Mouse (Mus musculus) T-helper 2 cell (primary cell): ENCODE data around the gene Lemd2.
"Not testable (repeated sequence)": the region's sequence is repeated elsewhere in the genome, so short reads cannot be mapped to it uniquely, and the experiment has no call there.

ENCODE experiments used
- in situ Hi-C: fragments of 300-600 bp; cut with MboI, MseI; formaldehyde crosslinking; loops from one replicate; pipeline ENCODE4 v1.15.1; 2025; ENCODE audit warnings: high pct_unique_total_duplicates

Lemd2 gene

GRCm38 (mm10) chr17:27204075-27204909 lies at the start of gene Lemd2:
Gene Lemd2 (minus strand): TSS chr17:27204469.
- in situ Hi-C loops: loop anchor here (10.0 kb wide), 1 partner anchor 141 kb away; no protein-coding TSS in a partner anchor

- in situ Hi-C loops: no loop called here
These were observed 46.9 kb upstream of the Lemd2 start for GRCm38 (mm10) chr17:27251150-27251549.

- in situ Hi-C loops: no loop called here
These were observed 46.2 kb upstream of the Lemd2 start for GRCm38 (mm10) chr17:27250461-27250860.

GRCm38 (mm10) chr17:27249073-27249472 lies 44.8 kb upstream of the Lemd2 start:
- in situ Hi-C loops: no loop called here

- in situ Hi-C loops: no loop called here
These were observed 43.6 kb upstream of the Lemd2 start for GRCm38 (mm10) chr17:27247680-27248386.

GRCm38 (mm10) chr17:27245851-27246381 lies 41.6 kb upstream of the Lemd2 start:
- in situ Hi-C loops: no loop called here

GRCm38 (mm10) chr17:27244912-27245311 lies 40.6 kb upstream of the Lemd2 start:
- in situ Hi-C loops: no loop called here

- in situ Hi-C loops: no loop called here
These were observed 38.2 kb upstream of the Lemd2 start for GRCm38 (mm10) chr17:27242194-27243189.

GRCm38 (mm10) chr17:27240556-27241457 lies 36.5 kb upstream of the Lemd2 start:
- in situ Hi-C loops: no loop called here

GRCm38 (mm10) chr17:27239941-27240340 lies 35.7 kb upstream of the Lemd2 start:
- in situ Hi-C loops: no loop called here

GRCm38 (mm10) chr17:27238637-27239036 lies 34.4 kb upstream of the Lemd2 start:
- in situ Hi-C loops: no loop called here

- in situ Hi-C loops: no loop called here
These were observed 33.5 kb upstream of the Lemd2 start for GRCm38 (mm10) chr17:27237731-27238130.

GRCm38 (mm10) chr17:27233298-27233697 lies 29.0 kb upstream of the Lemd2 start:
- in situ Hi-C loops: no loop called here

GRCm38 (mm10) chr17:27232176-27232575 lies 27.9 kb upstream of the Lemd2 start:
- in situ Hi-C loops: no loop called here

GRCm38 (mm10) chr17:27231586-27231985 lies 27.3 kb upstream of the Lemd2 start:
- in situ Hi-C loops: not testable (repeated sequence)

- in situ Hi-C loops: no loop called here
These were observed 26.9 kb upstream of the Lemd2 start for GRCm38 (mm10) chr17:27231146-27231503.

- in situ Hi-C loops: no loop called here
These were observed 26.3 kb upstream of the Lemd2 start for GRCm38 (mm10) chr17:27230455-27231145.

GRCm38 (mm10) chr17:27229710-27230454 lies 25.6 kb upstream of the Lemd2 start:
- in situ Hi-C loops: no loop called here
